Mouse (Mus musculus): ENCODE results near the gene Ank2. TPM values are rescaled to one million over a fixed set of nuclear protein-coding genes. Genes with fewer than 3 reads are reported as not detected.
"Not testable (repeated sequence)": the region's sequence is repeated elsewhere in the genome, so short reads cannot be mapped to it uniquely, and the experiment has no call there.

The Ank2 gene
- total and polyA plus RNA-seq, 3 experiments: 96.1 to 290 (median 269) TPM

GRCm38 (mm10) chr3:127507878-127508783 is 9.0 kb upstream of the Ank2 start:
- no peak overlapping the region for H3K4me3 ChIP-seq
- intact Hi-C loops (cut with DNase I): no loop called here
- TF ChIP-seq EP300 (IDR thresholded peaks at IDR 0.05; ENCODE audit: insufficient read depth, low read depth, low read length) (no peak), CTCF (IDR thresholded peaks at IDR 0.05) (no peak), POLR2A (IDR thresholded peaks at IDR 0.05; ENCODE audit: insufficient read depth, low read depth, low read length) (no peak)
- H3K27me3 ChIP-seq (ENCODE audit: control insufficient read depth, insufficient read depth, low read length): no peaks in the 10 kb centered on the region
- 69% methylated on average over 15 of the region's 15 CpGs for WGBS
- no peaks in the 10 kb centered on the region for H3K79me2 ChIP-seq (replicated peaks; ENCODE audit: control insufficient read depth, insufficient read depth, low read length)
- no peak overlapping the region for H3K9ac ChIP-seq (ENCODE audit: low read depth, low read length)
- H3K27ac ChIP-seq: no peak overlapping the region
- no peaks in the 10 kb centered on the region for H3K36me3 ChIP-seq (ENCODE audit: control insufficient read depth, insufficient read depth, low read length)
- DNase-seq: no peak
- no peaks in the 10 kb centered on the region for H3K4me1 ChIP-seq (ENCODE audit: control insufficient read depth, insufficient read depth, low read length)

GRCm38 (mm10) chr3:127498197-127498741 is 881 bp downstream of the Ank2 start:
- Histone ChIP-seq H3K27me3 (ENCODE audit: control insufficient read depth, insufficient read depth, low read length) (no peaks in the 10 kb centered on the region; the same call in 1 of the 2 replicates), H3K36me3 (ENCODE audit: control insufficient read depth, insufficient read depth, low read length) (no peaks in the 10 kb centered on the region), H3K27ac (peak overlapping the region; percentile 78), H3K9ac (ENCODE audit: low read depth, low read length) (peak overlapping the region; percentile 88), H3K4me1 (ENCODE audit: control insufficient read depth, insufficient read depth, low read length) (no peaks in the 10 kb centered on the region), H3K4me3 (peak overlapping the region; percentile 61), H3K79me2 (replicated peaks; ENCODE audit: control insufficient read depth, insufficient read depth, low read length) (no peaks in the 10 kb centered on the region)
- TF ChIP-seq POLR2A (IDR thresholded peaks at IDR 0.05; ENCODE audit: insufficient read depth, low read depth, low read length) (peak; percentile 63), EP300 (IDR thresholded peaks at IDR 0.05; ENCODE audit: insufficient read depth, low read depth, low read length) (no peak)
- DNase-seq: peak; percentile 40 to 48
- intact Hi-C loops (cut with DNase I): loop anchor here (2.0 to 5.0 kb wide), 2 partner anchors 21 to 34 kb away; no protein-coding TSS in a partner anchor
- 2% methylated on average over 23 of the region's 23 CpGs for WGBS

GRCm38 (mm10) chr3:127492663-127493062 is 6.5 kb downstream of the Ank2 start:
- intact Hi-C loops (cut with DNase I): no loop called here
- Histone ChIP-seq H3K9ac (ENCODE audit: low read depth, low read length) (no peak overlapping the region), H3K36me3 (ENCODE audit: control insufficient read depth, insufficient read depth, low read length) (no peaks in the 10 kb centered on the region), H3K79me2 (replicated peaks; ENCODE audit: control insufficient read depth, insufficient read depth, low read length) (no peaks in the 10 kb centered on the region; the same call in 1 of the 2 replicates), H3K27me3 (ENCODE audit: control insufficient read depth, insufficient read depth, low read length) (no peaks in the 10 kb centered on the region), H3K4me1 (ENCODE audit: control insufficient read depth, insufficient read depth, low read length) (no peaks in the 10 kb centered on the region), H3K4me3 (no peak overlapping the region), H3K27ac (no peak overlapping the region)
- WGBS: 80% methylated on average over 3 of the region's 3 CpGs
- TF ChIP-seq EP300 (IDR thresholded peaks at IDR 0.05; ENCODE audit: insufficient read depth, low read depth, low read length) (no peak), POLR2A (IDR thresholded peaks at IDR 0.05; ENCODE audit: insufficient read depth, low read depth, low read length) (no peak), CTCF (IDR thresholded peaks at IDR 0.05) (no peak)
- DNase-seq: no peak

GRCm38 (mm10) chr3:127487302-127487701 is 11.8 kb downstream of the Ank2 start:
- WGBS: 81% methylated on average over 7 of the region's 7 CpGs
- intact Hi-C loops (cut with DNase I): no loop called here
- DNase-seq: no peak
- Histone ChIP-seq H3K27me3 (ENCODE audit: control insufficient read depth, insufficient read depth, low read length) (no peaks in the 10 kb centered on the region), H3K79me2 (replicated peaks; ENCODE audit: control insufficient read depth, insufficient read depth, low read length) (no peaks in the 10 kb centered on the region; the same call in 1 of the 2 replicates), H3K4me1 (ENCODE audit: control insufficient read depth, insufficient read depth, low read length) (no peaks in the 10 kb centered on the region), H3K4me3 (no peak overlapping the region), H3K36me3 (ENCODE audit: control insufficient read depth, insufficient read depth, low read length) (no peaks in the 10 kb centered on the region), H3K9ac (ENCODE audit: low read depth, low read length) (no peak overlapping the region), H3K27ac (no peak overlapping the region)
- TF ChIP-seq EP300 (IDR thresholded peaks at IDR 0.05; ENCODE audit: insufficient read depth, low read depth, low read length) (no peak), POLR2A (IDR thresholded peaks at IDR 0.05; ENCODE audit: insufficient read depth, low read depth, low read length) (no peak), CTCF (IDR thresholded peaks at IDR 0.05) (no peak)

GRCm38 (mm10) chr3:127485174-127485573 is 14.0 kb downstream of the Ank2 start:
- Histone ChIP-seq H3K36me3 (ENCODE audit: control insufficient read depth, insufficient read depth, low read length) (no peaks in the 10 kb centered on the region), H3K4me3 (no peak overlapping the region), H3K4me1 (ENCODE audit: control insufficient read depth, insufficient read depth, low read length) (no peaks in the 10 kb centered on the region), H3K79me2 (replicated peaks; ENCODE audit: control insufficient read depth, insufficient read depth, low read length) (no peaks in the 10 kb centered on the region; the same call in 1 of the 2 replicates), H3K27ac (no peak overlapping the region), H3K27me3 (ENCODE audit: control insufficient read depth, insufficient read depth, low read length) (no peaks in the 10 kb centered on the region), H3K9ac (ENCODE audit: low read depth, low read length) (no peak overlapping the region)
- 77% methylated on average over 10 of the region's 10 CpGs for WGBS
- no peak for DNase-seq
- intact Hi-C loops (cut with DNase I): no loop called here
- TF ChIP-seq EP300 (IDR thresholded peaks at IDR 0.05; ENCODE audit: insufficient read depth, low read depth, low read length) (no peak), POLR2A (IDR thresholded peaks at IDR 0.05; ENCODE audit: insufficient read depth, low read depth, low read length) (no peak), CTCF (IDR thresholded peaks at IDR 0.05) (no peak)

GRCm38 (mm10) chr3:127481658-127482057 is 17.5 kb downstream of the Ank2 start:
- H3K36me3 ChIP-seq (ENCODE audit: control insufficient read depth, insufficient read depth, low read length): no peaks in the 10 kb centered on the region
- H3K79me2 ChIP-seq (replicated peaks; ENCODE audit: control insufficient read depth, insufficient read depth, low read length): peaks cover 1% of the 10 kb centered on the region; the same call in 1 of the 2 replicates
- H3K27me3 ChIP-seq (ENCODE audit: control insufficient read depth, insufficient read depth, low read length): no peaks in the 10 kb centered on the region
- 71% methylated on average over 6 of the region's 6 CpGs for WGBS
- no peak overlapping the region for H3K4me3 ChIP-seq
- no peak overlapping the region for H3K9ac ChIP-seq (ENCODE audit: low read depth, low read length)
- DNase-seq: no peak
- no peaks in the 10 kb centered on the region for H3K4me1 ChIP-seq (ENCODE audit: control insufficient read depth, insufficient read depth, low read length)
- TF ChIP-seq CTCF (IDR thresholded peaks at IDR 0.05) (no peak), POLR2A (IDR thresholded peaks at IDR 0.05; ENCODE audit: insufficient read depth, low read depth, low read length) (no peak), EP300 (IDR thresholded peaks at IDR 0.05; ENCODE audit: insufficient read depth, low read depth, low read length) (no peak)
- H3K27ac ChIP-seq: no peak overlapping the region
- intact Hi-C loops (cut with DNase I): no loop called here

GRCm38 (mm10) chr3:127480369-127480768 is 18.8 kb downstream of the Ank2 start:
- WGBS: 36% methylated on average over 5 of the region's 5 CpGs
- H3K27me3 ChIP-seq (ENCODE audit: control insufficient read depth, insufficient read depth, low read length); H3K9ac ChIP-seq (ENCODE audit: low read depth, low read length); H3K79me2 ChIP-seq (replicated peaks; ENCODE audit: control insufficient read depth, insufficient read depth, low read length); H3K4me1 ChIP-seq (ENCODE audit: control insufficient read depth, insufficient read depth, low read length); intact Hi-C loops (cut with DNase I); H3K4me3 ChIP-seq; DNase-seq; H3K36me3 ChIP-seq (ENCODE audit: control insufficient read depth, insufficient read depth, low read length); H3K27ac ChIP-seq: not testable (repeated sequence)

Data from heart, adult 2 months (tissue).